Mouse (Mus musculus) midbrain, embryonic 10.5 days (tissue): ENCODE results near the gene Vrk3. TPM values are rescaled to one million over a fixed set of nuclear protein-coding genes. Genes with fewer than 3 reads are reported as not detected.

Experiments
- DNase-seq: peaks from one replicate; pipeline ENCODE4 v3.0.0-alpha.2; 2017; ENCODE audit warnings: low spot score
- H3K27ac ChIP-seq: fragments of 300-500 bp; sonication (generic); replicated peaks from 2 replicates; pipeline ENCODE4 v1.5.1; 2016; ENCODE audit warnings: mild to moderate bottlenecking
- H3K27me3 ChIP-seq: fragments of 300-500 bp; sonication (generic); 2 replicates; pipeline ENCODE4 v1.6.1; 2016; ENCODE audit warnings: low read depth, mild to moderate bottlenecking; ENCODE audit not compliant: poor library complexity, severe bottlenecking
- H3K36me3 ChIP-seq: fragments of 300-500 bp; sonication (generic); 2 replicates; pipeline ENCODE4 v1.6.1; 2016; ENCODE audit warnings: mild to moderate bottlenecking, moderate library complexity
- H3K4me1 ChIP-seq: fragments of 300-500 bp; sonication (generic); 2 replicates; pipeline ENCODE4 v1.6.1; 2016
- H3K4me3 ChIP-seq: fragments of 300-500 bp; sonication (generic); 2 replicates; pipeline ENCODE4 v1.5.1; 2016; ENCODE audit warnings: mild to moderate bottlenecking, moderate library complexity
- H3K9me3 ChIP-seq: fragments of 300-500 bp; sonication (generic); replicated peaks from 2 replicates; pipeline ENCODE4 v1.6.1; 2016; ENCODE audit warnings: mild to moderate bottlenecking
- WGBS: fragments of 180-500 bp; shearing (Covaris S2); methylation state at CpG from one replicate; pipeline ENCODE4 v1.1.7; 2016; 5-methylcytosine and 5-hydroxymethylcytosine counted together
- polyA plus RNA-seq: library from polyadenylated mRNA; unstranded; fragments of >200 nt; fragmentation: Nextera tagmentation; extraction: Ambion mirVana; gene quantifications from 2 replicates; pipeline ENCODE4 v1.2.1, GENCODE M21; 2016

Vrk3 gene
- polyA plus RNA-seq, 1 experiment from 2014 or later = 44.7 TPM

GRCm38 (mm10) chr7:44814952-44815553, 66.8 kb downstream of the Vrk3 start:
- peaks cover 56% of the 10 kb centered on the region for H3K36me3 ChIP-seq
- H3K27ac ChIP-seq = peak overlapping the region; percentile 99
- DNase-seq = no peak
- WGBS = 35% methylated on average over 14 of the region's 14 CpGs
- H3K9me3 ChIP-seq = no peaks in the 10 kb centered on the region
- peak overlapping the region; percentile 88 for H3K4me3 ChIP-seq
- no peaks in the 10 kb centered on the region for H3K27me3 ChIP-seq
- H3K4me1 ChIP-seq = peaks cover 43% of the 10 kb centered on the region

GRCm38 (mm10) chr7:44815721-44816469, 67.7 kb downstream of the Vrk3 start, which contains the start of the genes Nup62 and Il4i1:
Gene Nup62, plus strand, starts transcription at chr7:44816088.
Gene Il4i1, plus strand, starts transcription at chr7:44816387.
- no peaks in the 10 kb centered on the region for H3K9me3 ChIP-seq
- peak; percentile 100 for DNase-seq
- peaks cover 51% of the 10 kb centered on the region for H3K4me1 ChIP-seq
- H3K36me3 ChIP-seq = peaks cover 57% of the 10 kb centered on the region
- H3K4me3 ChIP-seq = peak within 1 kb of the TSS; percentile 88
- no peaks in the 10 kb centered on the region for H3K27me3 ChIP-seq
- under 1% methylated on average over 62 of the region's 62 CpGs for WGBS
- peak within 1 kb of the TSS; percentile 99 for H3K27ac ChIP-seq

- peak within 1 kb of the TSS; percentile 88 for H3K4me3 ChIP-seq
- no peaks in the 10 kb centered on the region for H3K9me3 ChIP-seq
- peaks cover 57% of the 10 kb centered on the region for H3K36me3 ChIP-seq
- WGBS = under 1% methylated on average over 56 of the region's 57 CpGs
- H3K27ac ChIP-seq = peak within 1 kb of the TSS; percentile 99
- H3K27me3 ChIP-seq = no peaks in the 10 kb centered on the region
- no peak for DNase-seq
- H3K4me1 ChIP-seq = peaks cover 56% of the 10 kb centered on the region
Measured at GRCm38 (mm10) chr7:44816470-44817021, 68.3 kb downstream of the Vrk3 start, which contains the start of gene Atf5. Gene Atf5, minus strand, starts transcription at chr7:44816658.

GRCm38 (mm10) chr7:44817441-44817840, 69.2 kb downstream of the Vrk3 start:
- no peak for DNase-seq
- 44% methylated on average over 3 of the region's 3 CpGs for WGBS
- Histone ChIP-seq H3K36me3 (peaks cover 51% of the 10 kb centered on the region), H3K9me3 (no peaks in the 10 kb centered on the region), H3K4me3 (peak overlapping the region; percentile 88), H3K27me3 (no peaks in the 10 kb centered on the region), H3K4me1 (peaks cover 58% of the 10 kb centered on the region), H3K27ac (peak overlapping the region; percentile 99)

GRCm38 (mm10) chr7:44818164-44818563, 70.0 kb downstream of the Vrk3 start:
- Histone ChIP-seq H3K27ac (peak overlapping the region; percentile 99; the same call in 1 of the 2 replicates), H3K4me3 (peak overlapping the region; percentile 88), H3K4me1 (peaks cover 63% of the 10 kb centered on the region), H3K36me3 (peaks cover 49% of the 10 kb centered on the region), H3K9me3 (no peaks in the 10 kb centered on the region), H3K27me3 (no peaks in the 10 kb centered on the region)
- DNase-seq = no peak
- WGBS = 61% methylated on average over 2 of the region's 2 CpGs

GRCm38 (mm10) chr7:44818751-44819235, 70.6 kb downstream of the Vrk3 start:
- no peaks in the 10 kb centered on the region for H3K9me3 ChIP-seq
- H3K27me3 ChIP-seq = no peaks in the 10 kb centered on the region
- peak overlapping the region; percentile 71 for H3K27ac ChIP-seq
- H3K4me3 ChIP-seq = peak overlapping the region; percentile 88
- 53% methylated on average over 6 of the region's 6 CpGs for WGBS
- no peak for DNase-seq
- peaks cover 69% of the 10 kb centered on the region for H3K4me1 ChIP-seq
- peaks cover 47% of the 10 kb centered on the region for H3K36me3 ChIP-seq

GRCm38 (mm10) chr7:44819391-44819790, 71.2 kb downstream of the Vrk3 start:
- peaks cover 73% of the 10 kb centered on the region for H3K4me1 ChIP-seq
- H3K36me3 ChIP-seq = peaks cover 42% of the 10 kb centered on the region; the same call in 1 of the 2 replicates
- H3K27ac ChIP-seq = peak overlapping the region; percentile 71

GRCm38 (mm10) chr7:44819863-44820262, 71.7 kb downstream of the Vrk3 start:
- no peaks in the 10 kb centered on the region for H3K9me3 ChIP-seq
- peaks cover 72% of the 10 kb centered on the region for H3K4me1 ChIP-seq
- no peak for DNase-seq
- 81% methylated on average over 5 of the region's 5 CpGs for WGBS
- 0 out of 2 replicates have a peak overlapping the region, but pooled peaks have one; percentile 6 for H3K27ac ChIP-seq
- no peaks in the 10 kb centered on the region for H3K27me3 ChIP-seq
- peaks cover 41% of the 10 kb centered on the region; the same call in 1 of the 2 replicates for H3K36me3 ChIP-seq
- H3K4me3 ChIP-seq = peak overlapping the region; percentile 88

More at GRCm38 (mm10) chr7:44819391-44819790, 71.2 kb downstream of the Vrk3 start:
- Histone ChIP-seq H3K27me3 (no peaks in the 10 kb centered on the region), H3K4me3 (peak overlapping the region; percentile 88), H3K9me3 (no peaks in the 10 kb centered on the region)
- 94% methylated on average over 2 of the region's 2 CpGs for WGBS
- DNase-seq = no peak

- H3K27me3 ChIP-seq = no peaks in the 10 kb centered on the region
- H3K4me3 ChIP-seq = no peak overlapping the region
- DNase-seq = no peak
- H3K27ac ChIP-seq = no peak overlapping the region
- H3K36me3 ChIP-seq = peaks cover 44% of the 10 kb centered on the region
- H3K9me3 ChIP-seq = no peaks in the 10 kb centered on the region
- peaks cover 66% of the 10 kb centered on the region for H3K4me1 ChIP-seq
- 88% methylated on average over 3 of the region's 3 CpGs for WGBS
Measured at GRCm38 (mm10) chr7:44820525-44820924, 72.3 kb downstream of the Vrk3 start.

- Histone ChIP-seq H3K36me3 (peaks cover 57% of the 10 kb centered on the region), H3K4me1 (peaks cover 66% of the 10 kb centered on the region), H3K4me3 (no peak overlapping the region), H3K9me3 (no peaks in the 10 kb centered on the region), H3K27me3 (no peaks in the 10 kb centered on the region), H3K27ac (no peak overlapping the region)
- 85% methylated on average over 7 of the region's 7 CpGs for WGBS
- no peak for DNase-seq
Measured at GRCm38 (mm10) chr7:44821666-44822448, 73.6 kb downstream of the Vrk3 start.

- Histone ChIP-seq H3K27me3 (no peaks in the 10 kb centered on the region), H3K9me3 (no peaks in the 10 kb centered on the region), H3K4me1 (peaks cover 53% of the 10 kb centered on the region), H3K36me3 (peaks cover 68% of the 10 kb centered on the region), H3K27ac (no peak overlapping the region), H3K4me3 (no peak overlapping the region)
- 54% methylated on average over 7 of the region's 7 CpGs for WGBS
- DNase-seq = no peak
Measured at GRCm38 (mm10) chr7:44823409-44823808, 75.2 kb downstream of the Vrk3 start.

GRCm38 (mm10) chr7:44824872-44825271, 76.7 kb downstream of the Vrk3 start:
- H3K36me3 ChIP-seq = peaks cover 70% of the 10 kb centered on the region
- peak; percentile 70 for DNase-seq
- no peaks in the 10 kb centered on the region for H3K27me3 ChIP-seq
- H3K4me3 ChIP-seq = no peak overlapping the region
- 40% methylated on average over 3 of the region's 3 CpGs for WGBS
- no peak overlapping the region for H3K27ac ChIP-seq
- peaks cover 38% of the 10 kb centered on the region for H3K4me1 ChIP-seq
- H3K9me3 ChIP-seq = no peaks in the 10 kb centered on the region
